Mouse (Mus musculus) kidney, adult 2 months (tissue): Measurements from ENCODE around the gene Stard3. TPM values are rescaled to one million over a fixed set of nuclear protein-coding genes. Genes with fewer than 3 reads are reported as not detected.
A peak's percentile ranks its signal among the peaks of the same experiment; 100 is the strongest.

ENCODE experiments used
- DNase-seq: peaks from one replicate; pipeline ENCODE4 v3.0.0; 2021
- H3K27ac ChIP-seq: fragments of 200-500 bp; 2 replicates; pipeline ENCODE4 v1.5.1; 2012; ENCODE audit warnings: low read depth, low read length, control low read depth, inconsistent platforms; ENCODE audit not compliant: insufficient read depth
- H3K27me3 ChIP-seq: fragments of 200-500 bp; replicated peaks from 2 replicates; pipeline ENCODE4 v1.6.1; 2012; ENCODE audit warnings: mild to moderate bottlenecking, moderate library complexity, low read length, inconsistent platforms; ENCODE audit not compliant: control insufficient read depth, insufficient read depth
- H3K36me3 ChIP-seq: fragments of 200-500 bp; 2 replicates; pipeline ENCODE4 v1.6.1; 2012; ENCODE audit warnings: mild to moderate bottlenecking, moderate library complexity, low read length, inconsistent platforms; ENCODE audit not compliant: control insufficient read depth, insufficient read depth
- H3K4me1 ChIP-seq: fragments of 200-500 bp; 2 replicates; pipeline ENCODE4 v1.6.1; 2011; ENCODE audit warnings: low read length; ENCODE audit not compliant: control insufficient read depth, insufficient read depth
- H3K4me3 ChIP-seq: fragments of 200-500 bp; 2 replicates; pipeline ENCODE4 v1.5.1; 2011; ENCODE audit warnings: mild to moderate bottlenecking, low read depth, low read length, control low read depth; ENCODE audit not compliant: insufficient read depth
- CTCF ChIP-seq: fragments of 200-500 bp; conservative IDR thresholded peaks from 2 replicates; pipeline ENCODE4 v1.5.1; 2011; ENCODE audit warnings: low read depth, mild to moderate bottlenecking, control low read depth, low read length, moderate library complexity, mixed read lengths; ENCODE audit not compliant: insufficient read depth, insufficient read length
- POLR2A ChIP-seq: fragments of 200-500 bp; IDR thresholded peaks from one replicate; pipeline ENCODE4 v1.6.1; 2011; ENCODE audit warnings: low read depth, low read length, control low read depth
- WGBS: fragments of 180-500 bp; shearing (Covaris S2); methylation state at CpG from one replicate; pipeline ENCODE4 v1.1.7; 2018; 5-methylcytosine and 5-hydroxymethylcytosine counted together
- polyA plus RNA-seq: library from polyadenylated mRNA; depleted of rRNA; stranded (reverse); fragments of >200 nt; gene quantifications from 2 replicates; pipeline ENCODE4 v1.2.3, GENCODE M21; 2012

Stard3 gene
- polyA plus RNA-seq, 1 experiment: 59.1 TPM

DNA sequence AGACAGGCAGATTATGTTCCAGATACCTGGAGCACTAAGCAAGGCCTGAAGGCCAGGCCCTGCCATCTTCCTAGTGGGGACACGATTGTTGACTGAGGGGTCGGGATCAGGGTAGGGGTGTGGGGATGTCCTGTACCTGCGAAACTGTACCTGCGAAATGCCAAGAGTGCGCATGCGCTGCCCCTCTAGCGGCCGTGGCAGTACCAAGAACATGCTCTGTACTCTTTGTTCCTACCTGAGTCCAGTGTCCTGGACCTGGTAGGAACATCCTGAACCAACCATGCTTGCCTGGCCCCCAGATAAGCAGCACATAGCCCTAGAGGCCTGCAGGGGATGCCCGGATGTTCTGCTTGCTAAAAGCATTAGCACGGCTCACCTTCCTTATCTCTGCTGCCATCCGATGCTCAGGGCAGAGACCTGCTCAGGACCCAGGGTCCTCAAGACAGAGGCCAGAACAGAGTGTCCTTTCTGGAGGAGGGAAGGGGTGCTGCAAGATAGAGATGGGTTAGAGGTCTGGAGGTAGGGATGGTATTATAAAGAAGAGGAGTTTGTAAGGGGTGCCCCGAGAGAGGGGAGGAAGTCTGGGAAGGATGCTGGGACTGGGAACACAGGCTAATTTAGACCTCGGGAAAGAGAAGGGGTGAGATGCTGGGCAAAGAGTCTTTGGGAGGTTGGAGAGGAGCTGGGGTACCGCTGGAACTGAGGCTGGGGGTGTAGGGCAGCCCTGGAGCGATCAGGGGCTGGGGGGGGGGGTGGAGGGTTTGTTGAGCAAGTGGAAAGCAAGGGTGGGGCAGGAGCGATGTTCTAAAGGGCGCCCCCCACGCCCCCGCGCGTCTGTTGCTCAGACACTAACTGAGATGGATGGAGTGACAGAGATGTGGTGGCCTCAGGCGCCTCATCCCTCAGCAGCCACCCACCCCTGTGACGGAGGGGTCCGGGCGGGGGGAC, 27.7 kb downstream of the Stard3 start, which contains the start of gene Pnmt:
Pnmt (plus strand) TSS at position 813 of the 948 bp plus-strand sequence.
- Histone ChIP-seq H3K27ac (no peak within 1 kb of the TSS), H3K27me3 (no peaks in the 10 kb centered on the region), H3K4me3 (no peak within 1 kb of the TSS), H3K4me1 (no peaks in the 10 kb centered on the region), H3K36me3 (no peaks in the 10 kb centered on the region)
- 60% methylated on average over 25 of the region's 25 CpGs for WGBS
- DNase-seq: no peak
- no peak for TF ChIP-seq POLR2A
- no peak for TF ChIP-seq CTCF

DNA sequence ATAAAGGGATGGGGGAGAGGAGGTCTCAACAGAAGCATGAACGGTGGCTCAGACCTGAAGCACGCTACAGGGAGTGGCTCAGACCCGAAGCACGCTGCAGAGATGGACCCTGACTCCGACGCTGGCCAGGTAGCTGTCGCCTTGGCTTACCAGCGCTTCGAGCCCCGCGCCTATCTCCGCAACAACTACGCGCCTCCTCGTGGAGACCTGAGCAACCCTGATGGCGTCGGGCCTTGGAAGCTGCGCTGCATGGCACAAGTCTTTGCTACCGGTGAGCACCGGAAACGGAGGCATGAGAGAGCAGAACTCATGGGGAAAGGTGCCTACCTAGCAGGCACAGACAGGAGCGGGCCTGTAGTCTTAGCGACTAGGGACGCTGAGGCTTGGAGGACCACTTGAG, 28.4 kb downstream of the Stard3 start:
- TF ChIP-seq POLR2A (no peak), CTCF (no peak)
- Histone ChIP-seq H3K4me3 (no peak overlapping the region), H3K27ac (no peak overlapping the region), H3K27me3 (no peaks in the 10 kb centered on the region), H3K36me3 (no peaks in the 10 kb centered on the region), H3K4me1 (no peaks in the 10 kb centered on the region)
- 28% methylated on average over 24 of the region's 24 CpGs for WGBS
- no peak for DNase-seq

DNA sequence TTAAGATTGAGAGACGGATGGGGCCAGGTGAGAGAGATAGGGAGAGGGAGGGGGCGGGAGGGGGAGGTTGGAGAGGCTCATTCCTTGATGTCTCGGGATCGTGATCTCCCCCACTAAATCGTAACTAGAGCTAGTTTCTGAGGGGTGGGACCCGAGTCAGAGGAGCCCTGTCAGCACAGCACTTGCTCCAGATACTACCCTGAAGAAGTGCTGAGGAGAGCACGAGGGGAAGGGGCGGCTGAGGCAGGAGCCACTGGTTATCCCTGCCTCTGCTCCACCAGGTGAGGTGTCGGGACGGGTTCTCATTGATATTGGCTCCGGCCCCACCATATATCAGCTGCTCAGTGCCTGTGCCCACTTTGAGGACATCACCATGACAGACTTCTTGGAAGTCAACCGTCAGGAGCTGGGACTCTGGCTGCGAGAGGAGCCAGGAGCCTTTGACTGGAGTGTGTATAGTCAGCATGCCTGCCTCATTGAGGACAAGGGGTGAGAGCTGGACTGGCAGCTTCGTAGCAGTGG, 28.9 kb downstream of the Stard3 start:
- Histone ChIP-seq H3K4me3 (no peak overlapping the region), H3K36me3 (no peaks in the 10 kb centered on the region), H3K27me3 (no peaks in the 10 kb centered on the region), H3K4me1 (no peaks in the 10 kb centered on the region), H3K27ac (no peak overlapping the region)
- 45% methylated on average over 14 of the region's 14 CpGs for WGBS
- DNase-seq: no peak
- TF ChIP-seq CTCF (no peak), POLR2A (no peak)

DNA sequence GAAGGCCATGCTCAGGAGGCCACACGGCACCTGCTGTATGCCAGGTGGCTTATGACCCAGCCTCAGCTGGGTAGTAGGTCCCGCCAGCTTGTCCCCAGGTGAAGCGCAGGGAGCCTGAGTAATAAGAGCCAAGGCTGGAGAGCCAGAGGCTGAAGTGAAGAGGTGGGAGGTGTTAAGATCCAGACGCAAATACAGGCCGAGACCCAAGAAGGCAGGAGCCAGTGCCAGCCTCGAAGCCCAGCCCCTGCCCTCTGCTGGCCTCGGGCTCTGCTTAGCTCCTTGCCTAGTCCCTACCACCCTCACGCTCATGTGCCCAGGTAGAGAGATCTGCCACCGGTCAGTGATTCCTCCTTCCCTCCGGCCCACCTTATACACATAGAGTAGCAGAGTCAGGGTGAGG, 30.1 kb downstream of the Stard3 start:
- no peaks in the 10 kb centered on the region for H3K36me3 ChIP-seq
- 43% methylated on average over 10 of the region's 10 CpGs for WGBS
- no peaks in the 10 kb centered on the region for H3K4me1 ChIP-seq
- no peaks in the 10 kb centered on the region for H3K27me3 ChIP-seq
- H3K4me3 ChIP-seq: no peak overlapping the region
- TF ChIP-seq POLR2A: no peak
- no peak for TF ChIP-seq CTCF
- peak; percentile 41 for DNase-seq
- H3K27ac ChIP-seq: peak overlapping the region; percentile 19; the same call in 1 of the 2 replicates

DNA sequence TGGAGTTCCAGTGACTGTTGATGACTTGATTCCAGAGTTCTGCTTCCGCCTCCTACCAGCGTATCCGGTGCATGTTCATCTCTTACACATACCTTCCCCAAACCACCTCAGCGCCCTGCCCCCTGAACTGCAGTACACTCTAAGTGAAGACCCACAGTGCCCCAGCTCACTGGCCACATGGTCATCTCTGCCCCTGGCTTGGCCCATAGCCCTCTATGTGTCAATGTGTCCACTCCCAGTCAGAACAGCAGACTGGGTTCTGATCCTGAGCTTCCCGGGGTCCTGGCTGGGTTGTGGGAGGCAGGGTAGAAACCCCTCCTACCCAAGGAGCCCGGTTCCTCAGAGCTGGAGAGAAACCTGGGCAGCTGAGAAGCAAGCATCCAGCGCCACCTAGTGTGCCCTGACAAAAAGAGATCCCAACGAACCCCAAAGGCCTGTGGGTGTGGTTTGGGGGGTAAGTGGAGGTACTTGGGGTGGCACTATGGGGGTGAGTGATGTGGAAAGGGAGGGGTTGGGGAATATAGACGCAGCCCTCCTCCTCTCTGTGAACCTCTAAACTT, 31.1 kb downstream of the Stard3 start:
- no peak overlapping the region for H3K4me3 ChIP-seq
- DNase-seq: peak; percentile 70
- no peaks in the 10 kb centered on the region for H3K27me3 ChIP-seq
- no peak overlapping the region; the same call in 1 of the 2 replicates for H3K27ac ChIP-seq
- no peaks in the 10 kb centered on the region for H3K36me3 ChIP-seq
- TF ChIP-seq POLR2A (no peak), CTCF (peak; percentile 63)
- peaks cover 5% of the 10 kb centered on the region for H3K4me1 ChIP-seq
- 19% methylated on average over 9 of the region's 9 CpGs for WGBS

DNA sequence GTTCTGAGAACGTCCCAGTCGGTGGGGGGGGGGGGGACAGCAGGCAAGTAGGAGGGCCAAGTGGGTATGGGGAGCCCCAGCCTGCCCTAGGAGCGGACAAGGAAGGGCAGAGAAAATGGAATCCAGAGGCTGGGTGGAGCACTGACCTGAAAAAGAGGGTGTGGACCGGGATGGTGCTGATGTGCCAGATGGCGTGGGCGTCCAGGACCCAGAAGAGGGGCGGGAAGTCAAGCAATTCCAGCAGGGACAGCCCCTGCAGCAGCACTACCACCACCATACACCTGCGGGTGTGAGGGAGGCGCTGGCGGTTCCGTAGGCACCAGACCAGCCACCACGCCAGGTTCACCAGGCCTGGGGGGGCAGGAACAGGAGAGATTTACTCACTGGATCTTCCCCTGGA, 32.0 kb downstream of the Stard3 start:
- Histone ChIP-seq H3K27ac (no peak overlapping the region), H3K36me3 (no peaks in the 10 kb centered on the region), H3K4me1 (peaks cover 11% of the 10 kb centered on the region), H3K27me3 (no peaks in the 10 kb centered on the region), H3K4me3 (no peak overlapping the region)
- 83% methylated on average over 12 of the region's 12 CpGs for WGBS
- TF ChIP-seq CTCF (no peak), POLR2A (no peak)
- no peak for DNase-seq

DNA sequence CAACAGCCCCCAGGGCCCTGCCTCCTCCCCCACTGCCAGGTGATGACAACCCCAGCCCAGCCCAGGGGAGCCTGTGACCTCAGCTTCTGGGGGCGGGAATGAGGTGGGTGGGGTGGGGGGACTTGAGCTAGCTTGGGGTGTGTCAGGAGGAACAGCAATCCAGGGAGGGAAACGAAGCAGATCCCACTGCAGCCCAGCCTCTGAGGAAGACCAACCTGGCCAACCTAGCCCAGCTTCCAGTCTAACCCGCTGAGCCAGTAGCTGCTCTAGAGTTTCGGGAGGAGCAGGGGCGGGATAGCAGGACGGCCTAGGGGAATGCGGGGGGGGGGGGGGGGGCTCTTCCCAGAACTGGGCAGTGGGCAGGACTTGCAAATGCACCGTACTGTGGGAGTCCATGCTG, 33.9 kb downstream of the Stard3 start:
- Histone ChIP-seq H3K4me1 (peaks cover 13% of the 10 kb centered on the region), H3K36me3 (no peaks in the 10 kb centered on the region), H3K4me3 (no peak overlapping the region), H3K27me3 (no peaks in the 10 kb centered on the region), H3K27ac (no peak overlapping the region)
- TF ChIP-seq CTCF (no peak), POLR2A (no peak)
- no peak for DNase-seq
- 54% methylated on average over 7 of the region's 8 CpGs for WGBS
